Mouse (Mus musculus): ENCODE results near the gene Gpr63.
"Not testable (repeated sequence)": the region's sequence is repeated elsewhere in the genome, so short reads cannot be mapped to it uniquely, and the experiment has no call there.

Gene Gpr63

DNA sequence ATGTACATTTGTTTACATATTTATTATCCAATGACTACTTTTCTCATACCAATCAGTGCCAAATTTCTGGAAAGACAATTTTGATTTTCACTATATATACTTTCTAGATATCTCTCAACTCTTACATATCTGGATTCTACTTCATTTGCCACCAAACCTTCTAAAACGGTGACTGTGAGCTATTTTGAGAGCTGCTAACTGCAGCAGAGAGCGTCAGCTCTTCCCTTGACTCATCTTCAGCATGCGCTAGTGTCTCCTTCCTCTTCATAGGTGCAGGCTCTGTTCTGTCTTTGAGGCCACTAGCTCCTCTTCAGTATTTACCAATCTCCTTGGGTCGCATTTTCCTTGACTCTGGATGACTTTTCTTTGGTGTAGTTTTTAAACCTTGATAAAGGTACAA is 63.7 kb downstream of the Gpr63 start:
- Histone ChIP-seq H3K4me3 (replicated peaks; ENCODE audit: low read length) (no peak overlapping the region), H3K4me1 (replicated peaks; ENCODE audit: low read depth, low read length) (no peaks in the 10 kb centered on the region), H3K36me3 (ENCODE audit: insufficient read depth, low read length) (no peaks in the 10 kb centered on the region), H3K27me3 (ENCODE audit: insufficient read depth, low read length) (no peaks in the 10 kb centered on the region; the same call in 1 of the 2 replicates), H3K9me3 (ENCODE audit: low read length) (peaks cover 6% of the 10 kb centered on the region; the same call in 1 of the 2 replicates)
- no peak for TF ChIP-seq POU5F1 (IDR thresholded peaks at IDR 0.05; ENCODE audit: borderline replicate concordance, low read length)
- TF ChIP-seq CTCF (conservative IDR thresholded peaks at IDR 0.05; ENCODE audit: low read length) = no peak
- no peak for TF ChIP-seq NANOG (IDR thresholded peaks at IDR 0.05; ENCODE audit: borderline replicate concordance, low read length)

DNA sequence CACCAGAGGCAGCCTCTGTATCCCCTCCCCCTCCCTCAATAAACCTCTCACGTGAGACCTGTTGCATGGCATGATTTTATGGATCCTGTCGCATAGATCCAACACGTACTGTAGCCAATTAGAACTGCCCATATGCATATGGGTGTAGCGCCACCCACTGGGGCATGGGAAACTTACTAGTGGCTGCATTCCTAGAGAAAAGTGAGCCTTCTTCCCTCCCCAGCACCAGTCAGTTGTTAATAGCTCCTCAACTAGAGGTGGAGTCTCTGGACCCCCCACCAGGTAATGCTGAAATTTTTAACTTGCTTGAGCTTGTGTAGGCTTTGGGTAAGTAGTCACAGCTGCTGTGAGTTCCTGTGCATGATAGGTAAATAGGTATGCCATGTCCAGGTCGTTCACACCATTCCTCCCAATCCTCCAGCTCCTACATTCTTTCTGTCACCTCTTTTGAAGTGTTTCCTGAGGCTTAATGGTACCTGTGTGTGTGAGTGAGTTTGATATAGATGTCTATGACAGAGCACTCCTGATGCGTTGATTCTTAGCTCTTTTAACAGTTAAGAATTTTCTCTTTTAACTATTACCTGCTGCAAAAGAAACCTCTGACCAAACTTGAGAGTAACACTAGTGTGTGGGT is 69.1 kb downstream of the Gpr63 start:
- TF ChIP-seq NANOG (IDR thresholded peaks at IDR 0.05; ENCODE audit: borderline replicate concordance, low read length) = no peak
- peak; percentile 15 for TF ChIP-seq CTCF (conservative IDR thresholded peaks at IDR 0.05; ENCODE audit: low read length)
- Histone ChIP-seq H3K36me3 (ENCODE audit: insufficient read depth, low read length) (no peaks in the 10 kb centered on the region), H3K9me3 (ENCODE audit: low read length) (no peaks in the 10 kb centered on the region), H3K4me1 (replicated peaks; ENCODE audit: low read depth, low read length) (no peaks in the 10 kb centered on the region), H3K27me3 (ENCODE audit: insufficient read depth, low read length) (no peaks in the 10 kb centered on the region; the same call in 1 of the 2 replicates), H3K4me3 (replicated peaks; ENCODE audit: low read length) (no peak overlapping the region)

DNA sequence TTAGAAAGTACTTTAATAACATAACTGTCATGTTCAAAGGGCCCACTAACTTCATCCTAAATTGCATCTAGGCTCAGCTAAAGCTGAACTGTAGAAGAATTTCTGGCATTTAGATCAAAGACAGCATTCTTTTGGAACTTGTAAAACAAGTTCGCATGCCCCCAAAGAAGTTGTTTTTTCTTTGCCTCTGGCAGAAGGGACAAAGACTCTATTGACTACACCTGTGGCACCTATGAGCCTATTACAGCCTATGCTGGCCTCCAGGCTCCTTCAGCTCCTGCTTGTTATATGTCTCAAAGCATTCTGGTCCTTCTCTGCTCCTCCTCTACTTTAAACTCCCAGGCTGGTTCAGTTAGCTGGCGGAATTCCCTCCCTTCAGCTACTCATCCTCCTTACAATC is 69.6 kb downstream of the Gpr63 start:
- H3K4me1 ChIP-seq (replicated peaks; ENCODE audit: low read depth, low read length) = no peaks in the 10 kb centered on the region
- no peaks in the 10 kb centered on the region for H3K9me3 ChIP-seq (ENCODE audit: low read length)
- TF ChIP-seq NANOG (IDR thresholded peaks at IDR 0.05; ENCODE audit: borderline replicate concordance, low read length) (no peak), CTCF (conservative IDR thresholded peaks at IDR 0.05; ENCODE audit: low read length) (no peak), POU5F1 (IDR thresholded peaks at IDR 0.05; ENCODE audit: borderline replicate concordance, low read length) (no peak)
- no peak overlapping the region for H3K4me3 ChIP-seq (replicated peaks; ENCODE audit: low read length)
- no peaks in the 10 kb centered on the region; the same call in 1 of the 2 replicates for H3K27me3 ChIP-seq (ENCODE audit: insufficient read depth, low read length)
- no peaks in the 10 kb centered on the region for H3K36me3 ChIP-seq (ENCODE audit: insufficient read depth, low read length)

DNA sequence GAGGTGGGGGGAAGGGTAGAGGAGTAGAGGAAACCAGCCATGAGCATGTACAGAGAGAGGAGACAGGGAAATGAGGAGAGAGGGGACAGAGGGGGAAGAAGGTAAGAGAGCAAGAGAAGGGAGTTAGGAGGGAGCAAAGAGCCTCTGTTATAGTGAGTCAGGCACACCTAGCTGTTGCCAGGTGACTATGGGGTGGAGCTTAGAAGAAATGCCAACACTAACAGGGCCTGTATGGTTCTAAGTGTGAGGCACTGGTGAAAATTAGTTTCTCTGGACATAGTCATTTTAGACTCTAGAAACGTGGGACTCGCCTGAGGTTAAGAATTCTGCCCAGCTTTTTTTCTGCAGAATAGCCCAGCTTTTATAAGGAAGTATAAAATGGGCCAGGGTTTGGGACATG is 71.1 kb downstream of the Gpr63 start:
- H3K4me1 ChIP-seq (replicated peaks; ENCODE audit: low read depth, low read length) = no peaks in the 10 kb centered on the region
- H3K4me3 ChIP-seq (replicated peaks; ENCODE audit: low read length) = no peak overlapping the region
- no peaks in the 10 kb centered on the region; the same call in 1 of the 2 replicates for H3K27me3 ChIP-seq (ENCODE audit: insufficient read depth, low read length)

DNA sequence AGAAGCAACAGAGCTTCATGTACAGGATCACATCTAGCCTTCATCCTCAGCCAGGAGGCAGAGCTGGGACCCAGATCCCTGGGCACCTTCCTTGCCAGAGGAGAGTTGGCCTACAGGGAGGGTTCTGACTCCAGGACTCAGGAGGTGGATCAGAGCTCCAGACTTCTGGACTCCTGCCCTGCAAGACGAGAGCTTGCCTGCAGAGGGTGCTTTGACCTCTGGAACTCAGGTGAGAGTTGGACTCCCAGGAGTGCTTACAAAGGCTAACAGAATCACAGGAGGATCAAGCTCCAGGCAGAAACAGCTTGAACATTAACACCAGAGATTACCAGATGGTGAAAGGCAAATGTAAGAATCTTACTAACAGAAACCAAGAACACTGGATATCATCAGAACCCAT is 89.3 kb downstream of the Gpr63 start:
- not testable (repeated sequence) for H3K4me3 ChIP-seq (replicated peaks; ENCODE audit: low read length); H3K4me1 ChIP-seq (replicated peaks; ENCODE audit: low read depth, low read length); H3K36me3 ChIP-seq (ENCODE audit: insufficient read depth, low read length); H3K27me3 ChIP-seq (ENCODE audit: insufficient read depth, low read length)
- H3K9me3 ChIP-seq (ENCODE audit: low read length) = peaks cover 34% of the 10 kb centered on the region

More for the DNA sequence above, 71.1 kb downstream of the Gpr63 start:
- Histone ChIP-seq H3K9me3 (ENCODE audit: low read length) (no peaks in the 10 kb centered on the region), H3K36me3 (ENCODE audit: insufficient read depth, low read length) (no peaks in the 10 kb centered on the region)
- no peak for TF ChIP-seq POU5F1 (IDR thresholded peaks at IDR 0.05; ENCODE audit: borderline replicate concordance, low read length)
- TF ChIP-seq CTCF (conservative IDR thresholded peaks at IDR 0.05; ENCODE audit: low read length) = no peak
- no peak for TF ChIP-seq NANOG (IDR thresholded peaks at IDR 0.05; ENCODE audit: borderline replicate concordance, low read length)

Data from E14TG2a.4 (cell line).